Mouse (Mus musculus) liver, postnatal 0 days (tissue): ENCODE results near the gene Slc35f2.

Experiments
- CTCF ChIP-seq: sonication (generic); IDR thresholded peaks from 2 replicates; pipeline ENCODE4 v1.5.1; 2016; ENCODE audit warnings: antibody characterized with exemption, low read depth
- EP300 ChIP-seq: IDR thresholded peaks from 2 replicates; pipeline ENCODE4 v1.6.1; 2016; ENCODE audit warnings: antibody characterized with exemption, low read depth, mild to moderate bottlenecking

DNA sequence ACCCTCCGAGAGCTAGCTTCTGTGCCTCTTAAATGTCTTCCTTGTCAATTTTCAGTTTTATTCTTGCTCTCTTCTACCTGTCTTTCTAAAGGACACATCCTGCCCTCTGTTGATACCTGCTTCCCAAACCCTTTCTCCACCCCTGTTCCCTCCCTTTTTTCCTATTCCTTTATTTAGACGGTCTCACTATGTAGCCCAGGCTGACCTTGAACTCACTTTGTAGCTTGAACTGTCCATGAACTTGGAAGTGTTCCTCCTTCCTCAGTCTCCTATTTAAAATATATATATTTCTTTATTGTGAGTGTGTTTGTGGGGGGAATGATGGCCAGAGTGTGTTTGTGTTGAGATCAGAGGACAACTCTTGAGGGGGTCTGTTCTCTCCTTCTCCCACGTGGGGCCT lies 25.0 kb downstream of the Slc35f2 start:
- TF ChIP-seq CTCF = no peak
- TF ChIP-seq EP300 = no peak
